Mouse (Mus musculus): ENCODE data around the gene Ccna1. TPM values are rescaled to one million over a fixed set of nuclear protein-coding genes. Genes with fewer than 3 reads are reported as not detected.

Ccna1 gene
- polyA plus RNA-seq (2015; fragmentation: Illumina TruSeq; extraction: RNeasy Lipid Tissue Mini Kit (QIAGEN cat#74804); ENCODE audit: low read depth, low replicate concordance): 1.7 TPM

GRCm38 (mm10) chr3:55055038-55055746 lies at the start of gene Ccna1:
TSS of gene Ccna1 (minus strand) at chr3:55055501.

Other genes with a start within 250 kb of the Ccna1 start
- gene Rfxap, start 247.7 kb downstream of the Ccna1 start, polyA plus RNA-seq (2015; fragmentation: Illumina TruSeq; extraction: RNeasy Lipid Tissue Mini Kit (QIAGEN cat#74804); ENCODE audit: low read depth, low replicate concordance): 40.0 TPM
- gene Sertm1, start 139.6 kb downstream of the Ccna1 start, polyA plus RNA-seq (2015; fragmentation: Illumina TruSeq; extraction: RNeasy Lipid Tissue Mini Kit (QIAGEN cat#74804); ENCODE audit: low read depth, low replicate concordance): 22.8 TPM
- gene Spg20, start 56.6 kb upstream of the Ccna1 start, polyA plus RNA-seq (2015; fragmentation: Illumina TruSeq; extraction: RNeasy Lipid Tissue Mini Kit (QIAGEN cat#74804); ENCODE audit: low read depth, low replicate concordance): 27.1 TPM
- gene Ccdc169, start 81.8 kb upstream of the Ccna1 start, polyA plus RNA-seq (2015; fragmentation: Illumina TruSeq; extraction: RNeasy Lipid Tissue Mini Kit (QIAGEN cat#74804); ENCODE audit: low read depth, low replicate concordance): not detected
- gene Sohlh2, start 126.5 kb upstream of the Ccna1 start, polyA plus RNA-seq (2015; fragmentation: Illumina TruSeq; extraction: RNeasy Lipid Tissue Mini Kit (QIAGEN cat#74804); ENCODE audit: low read depth, low replicate concordance): not detected
- gene Dclk1, start 186.9 kb upstream of the Ccna1 start, polyA plus RNA-seq (2015; fragmentation: Illumina TruSeq; extraction: RNeasy Lipid Tissue Mini Kit (QIAGEN cat#74804); ENCODE audit: low read depth, low replicate concordance): 348 TPM